Mouse (Mus musculus) MEL (cell line): Measurements from ENCODE around the gene Cracr2a.

Experiments
- CTCF ChIP-seq, 3 experiments: IDR thresholded peaks in 2 of 3; conservative IDR thresholded peaks in 1 of 3; 2 replicates each; pipeline ENCODE4 v1.5.1; 2011 to 2012; ENCODE audit warnings: low read length in 3 of 3, low read depth in 2 of 3, mild to moderate bottlenecking in 2 of 3, improper control_type of control experiment in 1 of 3, inconsistent platforms in 1 of 3, mixed read lengths in 1 of 3, moderate library complexity in 1 of 3; ENCODE audit not compliant: control insufficient read depth in 1 of 3, insufficient read depth in 1 of 3, poor library complexity in 1 of 3, severe bottlenecking in 1 of 3
- ELF1 ChIP-seq: IDR thresholded peaks from 2 replicates; pipeline ENCODE4 v1.6.1; 2014; ENCODE audit warnings: low read depth, mild to moderate bottlenecking, inconsistent platforms, low read length, improper control_type of control experiment, moderate library complexity
- EP300 ChIP-seq, 2 experiments: IDR thresholded peaks; 2 replicates each; pipeline ENCODE4 v1.6.1; 2011; ENCODE audit warnings: improper control_type of control experiment in 2 of 2, low read length in 2 of 2, low read depth in 1 of 2, mild to moderate bottlenecking in 1 of 2
- ETS1 ChIP-seq: IDR thresholded peaks from 2 replicates; pipeline ENCODE4 v1.6.1; 2012; ENCODE audit warnings: low read depth, mild to moderate bottlenecking, inconsistent platforms, low read length, improper control_type of control experiment, moderate library complexity
- GABPA ChIP-seq: IDR thresholded peaks from 2 replicates; pipeline ENCODE4 v1.6.1; 2012; ENCODE audit warnings: low read depth, mild to moderate bottlenecking, inconsistent platforms, low read length, improper control_type of control experiment, moderate library complexity
- GATA1 ChIP-seq: IDR thresholded peaks from 2 replicates; pipeline ENCODE4 v1.6.1; 2011; ENCODE audit warnings: low read depth, low read length, improper control_type of control experiment
- JUND ChIP-seq: IDR thresholded peaks from 2 replicates; pipeline ENCODE4 v1.6.1; 2011; ENCODE audit warnings: low read depth, mild to moderate bottlenecking, improper control_type of control experiment, low read length
- MYB ChIP-seq: IDR thresholded peaks from 2 replicates; pipeline ENCODE4 v1.6.1; 2011; ENCODE audit warnings: mild to moderate bottlenecking, low read depth, low read length, improper control_type of control experiment
- POLR2A ChIP-seq, 2 experiments: IDR thresholded peaks; 2 replicates each; pipeline ENCODE4 v1.6.1; 2011 to 2012; ENCODE audit warnings: low read length in 2 of 2, mild to moderate bottlenecking in 2 of 2, control low read depth in 1 of 2, improper control_type of control experiment in 1 of 2, low read depth in 1 of 2, moderate library complexity in 1 of 2; ENCODE audit not compliant: control insufficient read depth in 1 of 2, insufficient read depth in 1 of 2, poor library complexity in 1 of 2
- POLR2AphosphoS2 ChIP-seq: IDR thresholded peaks from 2 replicates; pipeline ENCODE4 v1.6.1; 2011; ENCODE audit warnings: low read length, improper control_type of control experiment
- SIN3A ChIP-seq: IDR thresholded peaks from 2 replicates; pipeline ENCODE4 v1.6.1; 2012; ENCODE audit warnings: low read length, improper control_type of control experiment, inconsistent platforms
- USF1 ChIP-seq: IDR thresholded peaks from 2 replicates; pipeline ENCODE4 v1.6.1; 2014; ENCODE audit warnings: low read depth, mild to moderate bottlenecking, inconsistent platforms, low read length, improper control_type of control experiment, moderate library complexity

- no peak for TF ChIP-seq USF1
- peak; percentile 75 to 77 (median 75) for TF ChIP-seq CTCF (IDR thresholded peaks at IDR 0.05 in 2 of 3, conservative IDR thresholded peaks at IDR 0.05 in 1 of 3; ENCODE audit: control insufficient read depth in 1 of 3, insufficient read depth in 1 of 3, low read depth in 2 of 3, low read length in 3 of 3, poor library complexity in 1 of 3, severe bottlenecking in 1 of 3)
- no peak for TF ChIP-seq POLR2AphosphoS2
- no peak for TF ChIP-seq POLR2A (IDR thresholded peaks at IDR 0.05; ENCODE audit: control insufficient read depth in 1 of 2, insufficient read depth in 1 of 2, low read depth in 1 of 2, low read length in 2 of 2, poor library complexity in 1 of 2)
- TF ChIP-seq EP300 (IDR thresholded peaks at IDR 0.05; ENCODE audit: low read depth in 1 of 2, low read length in 2 of 2) = no peak
- TF ChIP-seq JUND = no peak
- TF ChIP-seq ETS1 = no peak
- TF ChIP-seq MYB = no peak
- TF ChIP-seq GABPA = no peak
- TF ChIP-seq ELF1 = no peak
- no peak for TF ChIP-seq SIN3A
- no peak for TF ChIP-seq GATA1
Measured at GRCm38 (mm10) chr6:127625135-127625534, 64.0 kb downstream of the Cracr2a start.
